Mouse (Mus musculus) megakaryocyte, embryonic 14.5 days (primary cell): ENCODE results near the gene Polr2j.

Experiments used
- FLI1 ChIP-seq: IDR thresholded peaks from 2 replicates; pipeline ENCODE4 v1.6.1; 2012; ENCODE audit warnings: low read length, inconsistent platforms, mixed read lengths
- GATA1 ChIP-seq: IDR thresholded peaks from 3 replicates; pipeline ENCODE4 v1.6.1; 2012; ENCODE audit warnings: mixed read lengths, low read length, inconsistent platforms, borderline replicate concordance

- TF ChIP-seq GATA1, result no peak
- TF ChIP-seq FLI1, result no peak
Observed at GRCm38 (mm10) chr5:136078136-136078535, 38.3 kb upstream of the Polr2j start.
